Mouse (Mus musculus): Measurements from ENCODE around the gene Grin1. TPM values are rescaled to one million over a fixed set of nuclear protein-coding genes. Genes with fewer than 3 reads are reported as not detected.

Grin1 gene
- polyA plus RNA-seq, 1 experiment from 2014 or later, result 2.5 TPM

DNA sequence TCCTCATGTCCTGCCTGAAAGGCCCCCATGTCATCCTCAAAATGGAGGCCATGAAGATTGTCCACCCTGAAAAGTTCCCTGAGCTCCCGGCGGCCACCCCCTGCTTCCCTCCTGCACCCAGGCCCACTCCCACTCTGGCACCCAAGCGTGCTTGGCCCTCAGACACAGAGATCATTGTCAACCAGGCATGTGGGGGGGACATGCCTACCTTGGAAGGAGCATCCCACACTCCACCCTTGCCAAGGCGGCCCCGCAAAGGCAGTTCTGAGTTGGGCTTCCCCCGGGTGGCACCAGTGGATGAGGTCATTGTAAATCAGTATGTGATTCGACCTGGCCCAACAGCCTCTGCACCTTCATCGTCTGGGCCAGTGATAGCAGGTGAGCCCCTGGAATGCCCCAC is 75.6 kb downstream of the Grin1 start:
- Histone ChIP-seq H3K9ac (ENCODE audit: low read length) (no peak overlapping the region), H3K27ac (ENCODE audit: low read depth, low read length) (no peak overlapping the region), H3K4me3 (ENCODE audit: low read depth, low read length) (0 out of 2 replicates have a peak overlapping the region, but pooled peaks have one; percentile 54), H3K4me1 (ENCODE audit: control insufficient read depth, insufficient read depth, low read length) (peaks cover 18% of the 10 kb centered on the region), H3K36me3 (ENCODE audit: control insufficient read depth, insufficient read depth, low read length) (no peaks in the 10 kb centered on the region; the same call in 1 of the 2 replicates), H3K9me3 (ENCODE audit: control insufficient read depth, low read length) (no peaks in the 10 kb centered on the region), H3K27me3 (ENCODE audit: control insufficient read depth, insufficient read depth, low read length) (peaks cover 19% of the 10 kb centered on the region), H3K4me2 (ENCODE audit: low read depth) (peak overlapping the region; percentile 98; the same call in 1 of the 2 replicates)
- no peak for DNase-seq (ENCODE audit: low spot score)
- no peak for ATAC-seq (ENCODE audit: insufficient read depth, low FRiP score, low TSS enrichment)
- 78% methylated on average over 8 of the region's 8 CpGs for WGBS

DNA sequence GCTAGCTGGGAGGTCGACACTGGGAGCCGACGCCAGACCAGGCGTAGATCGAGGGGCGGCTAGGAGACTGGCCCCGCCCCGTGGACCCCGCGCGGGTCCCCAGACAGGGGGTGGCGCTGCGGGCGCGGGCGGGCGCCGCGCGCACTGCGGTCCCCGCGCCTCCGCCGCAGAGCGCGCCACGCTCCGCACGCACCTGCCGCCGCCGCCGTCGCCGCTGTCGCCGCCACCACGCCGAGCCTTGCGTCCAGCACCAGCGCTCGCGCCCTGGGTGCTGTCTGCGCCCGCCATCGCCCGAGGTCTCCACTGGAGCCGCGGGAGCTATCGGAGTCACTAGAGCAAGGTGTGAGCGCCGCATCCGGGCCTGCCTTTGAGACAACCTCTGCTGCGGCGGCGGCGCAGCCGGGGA is 76.9 kb downstream of the Grin1 start, which contains the start of the genes Rnf208 and Cysrt1:
Gene Rnf208, plus strand, starts transcription at position 155 of the 406 bp plus-strand sequence.
Gene Cysrt1, minus strand, starts transcription at position 352 of the 406 bp plus-strand sequence.
- Histone ChIP-seq H3K9ac (ENCODE audit: low read length) (peak within 1 kb of the TSS; percentile 76), H3K4me1 (ENCODE audit: control insufficient read depth, insufficient read depth, low read length) (peaks cover 18% of the 10 kb centered on the region), H3K27me3 (ENCODE audit: control insufficient read depth, insufficient read depth, low read length) (peaks cover 19% of the 10 kb centered on the region), H3K9me3 (ENCODE audit: control insufficient read depth, low read length) (no peaks in the 10 kb centered on the region), H3K36me3 (ENCODE audit: control insufficient read depth, insufficient read depth, low read length) (no peaks in the 10 kb centered on the region), H3K27ac (ENCODE audit: low read depth, low read length) (0 out of 2 replicates have a peak within 1 kb of the TSS, but pooled peaks have one; percentile 3), H3K4me3 (ENCODE audit: low read depth, low read length) (peak within 1 kb of the TSS; percentile 54), H3K4me2 (ENCODE audit: low read depth) (peak within 1 kb of the TSS; percentile 98)
- WGBS, result under 1% methylated on average over 52 of the region's 59 CpGs
- ATAC-seq (ENCODE audit: insufficient read depth, low FRiP score, low TSS enrichment), result peak; percentile 29; the same call in 1 of the 2 replicates
- peak; percentile 56 for DNase-seq (ENCODE audit: low spot score)

- no peak overlapping the region for H3K27ac ChIP-seq (ENCODE audit: low read depth, low read length)
- H3K36me3 ChIP-seq (ENCODE audit: control insufficient read depth, insufficient read depth, low read length), result no peaks in the 10 kb centered on the region
- WGBS, result 24% methylated on average over 6 of the region's 6 CpGs
- peak overlapping the region; percentile 54 for H3K4me3 ChIP-seq (ENCODE audit: low read depth, low read length)
- no peak for DNase-seq (ENCODE audit: low spot score)
- no peaks in the 10 kb centered on the region for H3K9me3 ChIP-seq (ENCODE audit: control insufficient read depth, low read length)
- peak overlapping the region; percentile 44; the same call in 1 of the 2 replicates for H3K9ac ChIP-seq (ENCODE audit: low read length)
- peaks cover 19% of the 10 kb centered on the region for H3K27me3 ChIP-seq (ENCODE audit: control insufficient read depth, insufficient read depth, low read length)
- peak overlapping the region; percentile 98 for H3K4me2 ChIP-seq (ENCODE audit: low read depth)
- ATAC-seq (ENCODE audit: insufficient read depth, low FRiP score, low TSS enrichment), result no peak
- peaks cover 18% of the 10 kb centered on the region for H3K4me1 ChIP-seq (ENCODE audit: control insufficient read depth, insufficient read depth, low read length)
These were observed 77.6 kb downstream of the Grin1 start for GRCm38 (mm10) chr2:25241438-25241775.

Other genes starting within 250 kb of the Grin1 start
- not detected in 2 replicates for gene Entpd8, start 238.9 kb downstream of the Grin1 start, polyA plus RNA-seq (2014; fragmentation: Nextera tagmentation; extraction: Ambion mirVana)
- gene Noxa1, start 224.0 kb downstream of the Grin1 start, polyA plus RNA-seq (2014; fragmentation: Nextera tagmentation; extraction: Ambion mirVana), result 0.29 TPM in 1 of 2 replicates, not detected in the other
- gene Nrarp, start 138.4 kb downstream of the Grin1 start, polyA plus RNA-seq (2014; fragmentation: Nextera tagmentation; extraction: Ambion mirVana), result 53.7 and 57.8 TPM in 2 replicates
- gene Tor4a, start 122.3 kb downstream of the Grin1 start, polyA plus RNA-seq (2014; fragmentation: Nextera tagmentation; extraction: Ambion mirVana), result 1.6 and 1.9 TPM in 2 replicates
- 94.8 and 99.8 TPM in 2 replicates for gene Nelfb, start 107.7 kb downstream of the Grin1 start, polyA plus RNA-seq (2014; fragmentation: Nextera tagmentation; extraction: Ambion mirVana)
- not detected in 2 replicates for gene Stpg3, start 104.5 kb downstream of the Grin1 start, polyA plus RNA-seq (2014; fragmentation: Nextera tagmentation; extraction: Ambion mirVana)
- gene Fam166a, start 100.4 kb downstream of the Grin1 start, polyA plus RNA-seq (2014; fragmentation: Nextera tagmentation; extraction: Ambion mirVana), result not detected in 2 replicates
- 515 and 528 TPM in 2 replicates for gene Tubb4b, start 94.5 kb downstream of the Grin1 start, polyA plus RNA-seq (2014; fragmentation: Nextera tagmentation; extraction: Ambion mirVana)
- not detected in 2 replicates for gene Slc34a3, start 84.8 kb downstream of the Grin1 start, polyA plus RNA-seq (2014; fragmentation: Nextera tagmentation; extraction: Ambion mirVana)
- not detected in 2 replicates for gene Rnf224, start 82.4 kb downstream of the Grin1 start, polyA plus RNA-seq (2014; fragmentation: Nextera tagmentation; extraction: Ambion mirVana)
- gene Rnf208, start 76.9 kb downstream of the Grin1 start, polyA plus RNA-seq (2014; fragmentation: Nextera tagmentation; extraction: Ambion mirVana), result 29.9 and 34.0 TPM in 2 replicates
- gene Cysrt1, start 76.7 kb downstream of the Grin1 start, polyA plus RNA-seq (2014; fragmentation: Nextera tagmentation; extraction: Ambion mirVana), result not detected in 2 replicates
- 5.1 and 6.6 TPM in 2 replicates for gene AL732309.1, start 72.3 kb downstream of the Grin1 start, polyA plus RNA-seq (2014; fragmentation: Nextera tagmentation; extraction: Ambion mirVana)
- 11.4 and 13.0 TPM in 2 replicates for gene Tmem203, start 63.7 kb downstream of the Grin1 start, polyA plus RNA-seq (2014; fragmentation: Nextera tagmentation; extraction: Ambion mirVana)
- 4.0 and 5.3 TPM in 2 replicates for gene Tprn, start 56.6 kb downstream of the Grin1 start, polyA plus RNA-seq (2014; fragmentation: Nextera tagmentation; extraction: Ambion mirVana)
- gene Ssna1, start 46.7 kb downstream of the Grin1 start, polyA plus RNA-seq (2014; fragmentation: Nextera tagmentation; extraction: Ambion mirVana), result 217 and 227 TPM in 2 replicates
- gene Anapc2, start 46.7 kb downstream of the Grin1 start, polyA plus RNA-seq (2014; fragmentation: Nextera tagmentation; extraction: Ambion mirVana), result 120 and 128 TPM in 2 replicates
- not detected in 2 replicates for gene Tmem210, start 31.0 kb downstream of the Grin1 start, polyA plus RNA-seq (2014; fragmentation: Nextera tagmentation; extraction: Ambion mirVana)
- gene Lrrc26, start 29.3 kb downstream of the Grin1 start, polyA plus RNA-seq (2014; fragmentation: Nextera tagmentation; extraction: Ambion mirVana), result not detected in 2 replicates
- 65.8 and 87.4 TPM in 2 replicates for gene Man1b1, start 13.2 kb upstream of the Grin1 start, polyA plus RNA-seq (2014; fragmentation: Nextera tagmentation; extraction: Ambion mirVana)
- gene Dpp7, start 37.2 kb upstream of the Grin1 start, polyA plus RNA-seq (2014; fragmentation: Nextera tagmentation; extraction: Ambion mirVana), result 16.2 and 20.6 TPM in 2 replicates
- 5.1 and 7.0 TPM in 2 replicates for gene Uap1l1, start 46.5 kb upstream of the Grin1 start, polyA plus RNA-seq (2014; fragmentation: Nextera tagmentation; extraction: Ambion mirVana)
- gene Sapcd2, start 53.1 kb upstream of the Grin1 start, polyA plus RNA-seq (2014; fragmentation: Nextera tagmentation; extraction: Ambion mirVana), result 49.2 and 53.7 TPM in 2 replicates
- gene Entpd2, start 76.7 kb upstream of the Grin1 start, polyA plus RNA-seq (2014; fragmentation: Nextera tagmentation; extraction: Ambion mirVana), result 0.12 TPM in 1 of 2 replicates, not detected in the other
- 133 TPM in 2 replicates for gene Npdc1, start 80.2 kb upstream of the Grin1 start, polyA plus RNA-seq (2014; fragmentation: Nextera tagmentation; extraction: Ambion mirVana)
- gene Fut7, start 104.1 kb upstream of the Grin1 start, polyA plus RNA-seq (2014; fragmentation: Nextera tagmentation; extraction: Ambion mirVana), result 0.11 TPM in 1 of 2 replicates, not detected in the other
- gene Abca2, start 109.5 kb upstream of the Grin1 start, polyA plus RNA-seq (2014; fragmentation: Nextera tagmentation; extraction: Ambion mirVana), result 5.0 and 5.6 TPM in 2 replicates
- 0.72 and 0.89 TPM in 2 replicates for gene Clic3, start 137.7 kb upstream of the Grin1 start, polyA plus RNA-seq (2014; fragmentation: Nextera tagmentation; extraction: Ambion mirVana)
- gene Paxx, start 141.9 kb upstream of the Grin1 start, polyA plus RNA-seq (2014; fragmentation: Nextera tagmentation; extraction: Ambion mirVana), result 22.0 and 26.3 TPM in 2 replicates
- 0.43 TPM in 1 of 2 replicates, not detected in the other for gene Ptgds, start 150.9 kb upstream of the Grin1 start, polyA plus RNA-seq (2014; fragmentation: Nextera tagmentation; extraction: Ambion mirVana)
- gene Lcn12, start 174.7 kb upstream of the Grin1 start, polyA plus RNA-seq (2014; fragmentation: Nextera tagmentation; extraction: Ambion mirVana), result not detected in 2 replicates
- gene Fbxw5, start 181.6 kb upstream of the Grin1 start, polyA plus RNA-seq (2014; fragmentation: Nextera tagmentation; extraction: Ambion mirVana), result 82.4 and 88.3 TPM in 2 replicates
- gene C8g, start 182.5 kb upstream of the Grin1 start, polyA plus RNA-seq (2014; fragmentation: Nextera tagmentation; extraction: Ambion mirVana), result 4.4 and 5.1 TPM in 2 replicates
- 29.5 and 34.7 TPM in 2 replicates for gene Traf2, start 227.8 kb upstream of the Grin1 start, polyA plus RNA-seq (2014; fragmentation: Nextera tagmentation; extraction: Ambion mirVana)
- 340 and 345 TPM in 2 replicates for gene Edf1, start 238.7 kb upstream of the Grin1 start, polyA plus RNA-seq (2014; fragmentation: Nextera tagmentation; extraction: Ambion mirVana)